Mouse (Mus musculus): ENCODE results near the gene Tex48. TPM values are rescaled to one million over a fixed set of nuclear protein-coding genes. Genes with fewer than 3 reads are reported as not detected.

Tex48 gene
- polyA plus RNA-seq, 1 experiment from 2014 or later: not detected

DNA sequence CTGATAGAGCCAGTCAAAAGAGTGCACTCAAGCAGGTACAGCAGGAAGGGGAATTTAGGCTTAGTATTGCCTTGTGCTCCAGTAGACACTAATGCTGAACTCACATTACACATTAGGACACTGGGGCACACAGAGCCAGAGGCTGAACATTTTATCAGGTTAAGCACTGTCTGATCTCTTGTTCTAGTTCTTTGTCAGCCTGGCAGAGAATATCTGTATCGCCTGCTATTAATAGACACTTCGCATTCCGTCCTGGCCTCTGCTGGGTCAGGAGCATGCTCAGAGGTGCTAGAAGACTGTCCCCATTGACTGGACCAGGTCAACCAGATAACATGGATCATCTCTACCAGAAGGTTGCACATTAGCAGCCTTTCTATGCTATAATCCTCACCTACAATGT lies 16.7 kb downstream of the Tex48 start:
- H3K27ac ChIP-seq (ENCODE audit: low read depth, low read length): no peak overlapping the region
- H3K27me3 ChIP-seq (ENCODE audit: control insufficient read depth, insufficient read depth, low read length): no peaks in the 10 kb centered on the region
- no peaks in the 10 kb centered on the region for H3K4me1 ChIP-seq (replicated peaks; ENCODE audit: control insufficient read depth, insufficient read depth, low read length)
- DNase-seq (ENCODE audit: low spot score): no peak
- ATAC-seq (replicated peaks; ENCODE audit: low FRiP score): no peak
- no peak overlapping the region for H3K9ac ChIP-seq (ENCODE audit: low read length)
- no peaks in the 10 kb centered on the region for H3K9me3 ChIP-seq (ENCODE audit: control insufficient read depth, low read length)
- no peak overlapping the region for H3K4me3 ChIP-seq (ENCODE audit: low read depth, low read length)
- no peaks in the 10 kb centered on the region for H3K36me3 ChIP-seq (ENCODE audit: control insufficient read depth, insufficient read depth, low read length)
- H3K4me2 ChIP-seq (ENCODE audit: low read depth, low read length, severe bottlenecking): no peak overlapping the region
- WGBS: 86% methylated on average over 3 of the region's 3 CpGs

- Histone ChIP-seq H3K36me3 (ENCODE audit: control insufficient read depth, insufficient read depth, low read length) (no peaks in the 10 kb centered on the region), H3K4me1 (replicated peaks; ENCODE audit: control insufficient read depth, insufficient read depth, low read length) (no peaks in the 10 kb centered on the region), H3K9ac (ENCODE audit: low read length) (no peak within 1 kb of the TSS), H3K27me3 (ENCODE audit: control insufficient read depth, insufficient read depth, low read length) (no peaks in the 10 kb centered on the region), H3K4me2 (ENCODE audit: low read depth, low read length, severe bottlenecking) (no peak within 1 kb of the TSS), H3K9me3 (ENCODE audit: control insufficient read depth, low read length) (no peaks in the 10 kb centered on the region), H3K4me3 (ENCODE audit: low read depth, low read length) (no peak within 1 kb of the TSS), H3K27ac (ENCODE audit: low read depth, low read length) (no peak within 1 kb of the TSS)
- WGBS: 80% methylated on average over 3 of the region's 3 CpGs
- DNase-seq (ENCODE audit: low spot score): no peak
- no peak for ATAC-seq (replicated peaks; ENCODE audit: low FRiP score)
Observed at GRCm38 (mm10) chr4:63604945-63605344, 17.3 kb downstream of the Tex48 start, which contains the start of gene Gm11213. TSS of gene Gm11213 (minus strand) at chr4:63605261.

- Histone ChIP-seq H3K4me1 (replicated peaks; ENCODE audit: control insufficient read depth, insufficient read depth, low read length) (no peaks in the 10 kb centered on the region), H3K27me3 (ENCODE audit: control insufficient read depth, insufficient read depth, low read length) (no peaks in the 10 kb centered on the region), H3K9me3 (ENCODE audit: control insufficient read depth, low read length) (no peaks in the 10 kb centered on the region), H3K9ac (ENCODE audit: low read length) (no peak overlapping the region), H3K27ac (ENCODE audit: low read depth, low read length) (no peak overlapping the region), H3K36me3 (ENCODE audit: control insufficient read depth, insufficient read depth, low read length) (no peaks in the 10 kb centered on the region), H3K4me3 (ENCODE audit: low read depth, low read length) (no peak overlapping the region), H3K4me2 (ENCODE audit: low read depth, low read length, severe bottlenecking) (no peak overlapping the region)
- DNase-seq (ENCODE audit: low spot score) (no peak), ATAC-seq (replicated peaks; ENCODE audit: low FRiP score) (no peak)
Observed at GRCm38 (mm10) chr4:63601263-63601662, 21.0 kb downstream of the Tex48 start.

- H3K4me3 ChIP-seq (ENCODE audit: low read depth, low read length): no peak overlapping the region
- H3K27me3 ChIP-seq (ENCODE audit: control insufficient read depth, insufficient read depth, low read length): no peaks in the 10 kb centered on the region
- ATAC-seq (replicated peaks; ENCODE audit: low FRiP score) (no peak), DNase-seq (ENCODE audit: low spot score) (no peak)
- H3K9ac ChIP-seq (ENCODE audit: low read length): no peak overlapping the region
- no peaks in the 10 kb centered on the region for H3K9me3 ChIP-seq (ENCODE audit: control insufficient read depth, low read length)
- no peaks in the 10 kb centered on the region for H3K36me3 ChIP-seq (ENCODE audit: control insufficient read depth, insufficient read depth, low read length)
- no peaks in the 10 kb centered on the region for H3K4me1 ChIP-seq (replicated peaks; ENCODE audit: control insufficient read depth, insufficient read depth, low read length)
- H3K4me2 ChIP-seq (ENCODE audit: low read depth, low read length, severe bottlenecking): no peak overlapping the region
- H3K27ac ChIP-seq (ENCODE audit: low read depth, low read length): no peak overlapping the region
- 88% methylated on average over 6 of the region's 6 CpGs for WGBS
Observed at GRCm38 (mm10) chr4:63600786-63601185, 21.4 kb downstream of the Tex48 start.

DNA sequence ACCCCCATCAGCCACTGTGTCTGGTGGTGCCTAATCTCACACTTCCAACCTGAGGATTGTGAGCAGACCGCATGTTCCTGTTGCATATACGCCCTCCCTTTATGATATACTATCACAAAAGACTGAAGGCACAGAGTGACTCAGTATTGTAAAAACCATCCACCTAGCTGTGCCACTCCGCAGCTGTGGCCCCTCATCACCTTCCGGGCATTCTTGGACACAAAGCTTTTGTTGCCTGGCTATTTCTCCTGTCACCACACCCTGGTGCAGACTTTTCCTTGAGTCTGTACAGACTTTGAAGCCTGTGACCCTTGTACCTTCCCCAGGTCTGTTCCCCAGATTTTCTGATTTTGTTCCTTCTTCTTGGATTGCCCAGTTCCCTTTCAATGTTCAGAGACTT lies 26.2 kb downstream of the Tex48 start:
- no peak for DNase-seq (ENCODE audit: low spot score)
- H3K4me3 ChIP-seq (ENCODE audit: low read depth, low read length): no peak overlapping the region
- no peaks in the 10 kb centered on the region for H3K4me1 ChIP-seq (replicated peaks; ENCODE audit: control insufficient read depth, insufficient read depth, low read length)
- no peak overlapping the region for H3K9ac ChIP-seq (ENCODE audit: low read length)
- H3K27ac ChIP-seq (ENCODE audit: low read depth, low read length): no peak overlapping the region
- H3K9me3 ChIP-seq (ENCODE audit: control insufficient read depth, low read length): no peaks in the 10 kb centered on the region
- H3K4me2 ChIP-seq (ENCODE audit: low read depth, low read length, severe bottlenecking): no peak overlapping the region
- H3K27me3 ChIP-seq (ENCODE audit: control insufficient read depth, insufficient read depth, low read length): no peaks in the 10 kb centered on the region
- H3K36me3 ChIP-seq (ENCODE audit: control insufficient read depth, insufficient read depth, low read length): no peaks in the 10 kb centered on the region
- no peak for ATAC-seq (replicated peaks; ENCODE audit: low FRiP score)
- WGBS: 96% methylated on average over 4 of the region's 4 CpGs

GRCm38 (mm10) chr4:63595259-63595658 lies 27.0 kb downstream of the Tex48 start:
- WGBS: 82% methylated on average over 10 of the region's 10 CpGs
- no peaks in the 10 kb centered on the region for H3K4me1 ChIP-seq (replicated peaks; ENCODE audit: control insufficient read depth, insufficient read depth, low read length)
- no peak overlapping the region for H3K4me2 ChIP-seq (ENCODE audit: low read depth, low read length, severe bottlenecking)
- ATAC-seq (replicated peaks; ENCODE audit: low FRiP score) (no peak), DNase-seq (ENCODE audit: low spot score) (no peak)
- H3K9ac ChIP-seq (ENCODE audit: low read length): no peak overlapping the region
- no peaks in the 10 kb centered on the region for H3K27me3 ChIP-seq (ENCODE audit: control insufficient read depth, insufficient read depth, low read length)
- H3K36me3 ChIP-seq (ENCODE audit: control insufficient read depth, insufficient read depth, low read length): no peaks in the 10 kb centered on the region
- no peak overlapping the region for H3K27ac ChIP-seq (ENCODE audit: low read depth, low read length)
- no peaks in the 10 kb centered on the region for H3K9me3 ChIP-seq (ENCODE audit: control insufficient read depth, low read length)
- no peak overlapping the region for H3K4me3 ChIP-seq (ENCODE audit: low read depth, low read length)

GRCm38 (mm10) chr4:63594459-63595110 lies 27.6 kb downstream of the Tex48 start:
- no peaks in the 10 kb centered on the region for H3K36me3 ChIP-seq (ENCODE audit: control insufficient read depth, insufficient read depth, low read length)
- no peak overlapping the region for H3K4me3 ChIP-seq (ENCODE audit: low read depth, low read length)
- H3K4me1 ChIP-seq (replicated peaks; ENCODE audit: control insufficient read depth, insufficient read depth, low read length): no peaks in the 10 kb centered on the region
- 86% methylated on average over 5 of the region's 5 CpGs for WGBS
- H3K9ac ChIP-seq (ENCODE audit: low read length): no peak overlapping the region
- no peak overlapping the region for H3K27ac ChIP-seq (ENCODE audit: low read depth, low read length)
- DNase-seq (ENCODE audit: low spot score): no peak
- no peak for ATAC-seq (replicated peaks; ENCODE audit: low FRiP score)
- no peaks in the 10 kb centered on the region for H3K9me3 ChIP-seq (ENCODE audit: control insufficient read depth, low read length)
- H3K27me3 ChIP-seq (ENCODE audit: control insufficient read depth, insufficient read depth, low read length): no peaks in the 10 kb centered on the region
- no peak overlapping the region for H3K4me2 ChIP-seq (ENCODE audit: low read depth, low read length, severe bottlenecking)

- WGBS: 92% methylated on average over 4 of the region's 4 CpGs
- no peak overlapping the region for H3K9ac ChIP-seq (ENCODE audit: low read length)
Observed at GRCm38 (mm10) chr4:63590538-63590937, 31.7 kb downstream of the Tex48 start.

GRCm38 (mm10) chr4:63589987-63590386 lies 32.2 kb downstream of the Tex48 start:
- Histone ChIP-seq H3K9me3 (ENCODE audit: control insufficient read depth, low read length) (no peaks in the 10 kb centered on the region), H3K27me3 (ENCODE audit: control insufficient read depth, insufficient read depth, low read length) (no peaks in the 10 kb centered on the region), H3K4me3 (ENCODE audit: low read depth, low read length) (no peak overlapping the region), H3K4me1 (replicated peaks; ENCODE audit: control insufficient read depth, insufficient read depth, low read length) (no peaks in the 10 kb centered on the region), H3K36me3 (ENCODE audit: control insufficient read depth, insufficient read depth, low read length) (no peaks in the 10 kb centered on the region), H3K27ac (ENCODE audit: low read depth, low read length) (no peak overlapping the region), H3K9ac (ENCODE audit: low read length) (no peak overlapping the region), H3K4me2 (ENCODE audit: low read depth, low read length, severe bottlenecking) (no peak overlapping the region)
- ATAC-seq (replicated peaks; ENCODE audit: low FRiP score) (no peak), DNase-seq (ENCODE audit: low spot score) (no peak)
- 88% methylated on average over 7 of the region's 7 CpGs for WGBS

More at GRCm38 (mm10) chr4:63590538-63590937, 31.7 kb downstream of the Tex48 start:
- no peak overlapping the region for H3K27ac ChIP-seq (ENCODE audit: low read depth, low read length)
- H3K36me3 ChIP-seq (ENCODE audit: control insufficient read depth, insufficient read depth, low read length): no peaks in the 10 kb centered on the region
- H3K4me2 ChIP-seq (ENCODE audit: low read depth, low read length, severe bottlenecking): no peak overlapping the region
- no peak overlapping the region for H3K4me3 ChIP-seq (ENCODE audit: low read depth, low read length)
- DNase-seq (ENCODE audit: low spot score): no peak
- no peaks in the 10 kb centered on the region for H3K4me1 ChIP-seq (replicated peaks; ENCODE audit: control insufficient read depth, insufficient read depth, low read length)
- ATAC-seq (replicated peaks; ENCODE audit: low FRiP score): no peak
- no peaks in the 10 kb centered on the region for H3K27me3 ChIP-seq (ENCODE audit: control insufficient read depth, insufficient read depth, low read length)
- H3K9me3 ChIP-seq (ENCODE audit: control insufficient read depth, low read length): no peaks in the 10 kb centered on the region
